Mouse (Mus musculus) lung, postnatal 4 days (tissue): ENCODE data around the gene Tnxb.
"Not testable (repeated sequence)": the region's sequence is repeated elsewhere in the genome, so short reads cannot be mapped to it uniquely, and the experiment has no call there.

Experiments used
- DNase-seq, 2 experiments: peaks; one replicate each; pipeline ENCODE4 v3.0.0; 2021

The Tnxb gene

DNA sequence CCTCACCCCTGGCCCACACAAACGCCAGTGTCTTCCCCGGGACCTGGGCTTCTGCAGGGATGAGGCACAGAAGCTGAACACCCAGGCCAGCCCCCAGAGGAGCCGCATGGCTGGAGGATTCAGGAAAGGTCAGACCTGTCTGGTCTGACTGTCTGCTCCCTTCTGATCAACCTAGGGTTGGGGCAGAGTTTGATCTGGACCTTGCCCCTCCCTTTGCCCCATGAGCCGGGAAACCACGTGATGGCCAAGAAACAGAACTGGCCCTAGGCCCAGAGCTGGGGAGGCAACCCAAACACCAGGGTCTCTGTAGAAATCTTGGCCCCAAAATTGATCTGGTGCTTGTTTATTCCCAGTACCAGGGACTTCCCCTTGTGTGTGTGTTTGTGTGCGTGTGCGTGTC, 73.4 kb downstream of the Tnxb start, which contains the start of gene C4b:
C4b (minus strand) TSS at position 164 of the 400 bp plus-strand sequence.
- peak in 1 of 2 experiments; percentile 35 for DNase-seq

DNA sequence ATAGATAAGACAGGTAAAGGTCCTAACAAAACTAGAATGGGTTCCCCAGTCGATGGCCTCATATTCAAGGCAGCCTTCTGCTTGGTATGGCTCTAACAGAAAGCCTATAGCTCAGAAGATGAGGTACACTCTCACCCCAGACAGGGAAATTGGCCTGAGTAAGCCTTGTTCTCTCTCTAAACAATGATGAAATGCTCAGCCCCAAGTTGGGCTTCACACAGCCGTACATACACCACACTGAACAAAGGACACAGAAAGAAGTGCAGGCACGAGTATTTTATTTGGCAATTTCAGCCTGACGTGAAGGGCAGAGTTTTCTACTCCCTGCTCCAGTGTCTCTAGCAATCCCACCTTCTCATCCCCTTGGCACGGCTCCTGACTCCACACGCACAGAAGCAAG, 73.9 kb downstream of the Tnxb start:
- DNase-seq: no peak

DNA sequence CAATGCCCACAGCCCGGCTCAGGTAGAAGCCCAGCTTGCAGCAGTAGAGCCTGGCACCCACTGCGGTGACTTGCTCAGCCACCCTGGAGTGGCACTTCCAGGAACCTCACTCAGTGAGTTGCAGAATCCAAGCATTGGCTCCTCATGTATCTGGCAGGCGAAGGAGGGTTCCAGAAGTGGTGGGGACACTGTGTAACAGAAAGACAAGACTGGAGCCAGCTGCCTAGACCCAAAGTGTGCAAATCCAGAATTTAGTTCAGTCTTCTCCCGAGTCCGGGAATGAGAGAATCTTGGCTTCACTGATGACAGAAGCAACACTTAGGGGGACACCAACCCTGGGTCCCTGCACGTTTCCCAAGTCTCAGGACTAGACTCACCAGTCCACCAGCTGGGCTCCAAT, 74.3 kb downstream of the Tnxb start:
- DNase-seq: not testable (repeated sequence)

DNA sequence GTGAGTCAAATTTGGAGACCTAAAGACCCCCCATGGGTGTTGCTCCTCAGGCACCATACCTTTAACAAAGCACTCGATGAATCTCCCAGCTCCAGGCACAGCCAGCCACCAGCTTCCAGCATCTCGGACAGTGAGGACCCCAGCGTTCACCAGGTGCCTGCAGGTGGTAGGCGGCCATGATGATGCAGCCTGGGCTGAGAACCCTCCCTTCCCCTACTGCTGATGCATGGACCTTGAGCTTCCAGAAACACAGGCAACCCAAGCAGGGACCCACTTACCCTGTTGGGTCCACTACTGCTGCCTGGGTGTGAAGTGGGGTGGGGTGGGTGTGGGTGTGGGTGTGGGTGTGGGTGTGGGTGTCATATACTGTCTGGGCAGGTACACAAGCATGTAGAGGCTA, 74.8 kb downstream of the Tnxb start:
- not testable (repeated sequence) for DNase-seq

DNA sequence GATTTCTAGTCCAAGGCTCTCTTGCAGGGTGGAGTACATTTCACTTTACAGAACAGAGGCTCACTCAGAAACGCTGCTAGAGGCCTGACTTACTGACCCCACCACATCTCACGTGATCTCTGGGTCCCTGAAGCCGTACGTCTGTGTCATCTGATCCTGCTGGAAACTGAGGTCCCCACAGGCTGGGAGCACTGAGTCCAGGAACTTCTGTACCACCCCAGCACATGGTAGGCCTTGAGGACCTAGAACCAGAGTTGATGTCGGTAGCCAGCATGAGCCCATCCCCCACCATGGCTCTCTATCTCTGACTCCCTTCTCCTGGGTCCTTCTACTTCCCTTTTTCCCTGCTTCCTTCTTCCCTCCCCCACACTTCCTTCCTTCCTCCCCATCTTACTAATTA, 76.2 kb downstream of the Tnxb start:
- no peak for DNase-seq

DNA sequence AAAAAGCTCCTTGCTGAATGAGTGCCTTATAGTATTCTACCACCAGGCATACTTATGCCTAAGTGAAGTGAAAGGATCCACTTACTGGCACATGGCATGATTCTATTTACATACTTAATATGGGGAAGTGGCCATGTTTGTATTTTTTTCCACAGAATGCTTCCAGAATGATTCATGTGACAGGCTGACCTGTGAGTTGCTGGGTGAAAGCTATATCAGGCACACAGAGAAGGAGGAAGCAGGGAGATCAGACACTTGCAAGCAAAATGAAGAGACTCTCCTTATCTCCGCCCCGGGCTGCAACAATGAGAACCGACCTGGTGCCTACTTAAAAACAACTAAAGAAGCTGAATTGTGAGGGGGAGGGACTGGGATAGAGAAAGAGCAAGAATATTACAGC, 91.1 kb downstream of the Tnxb start:
- no peak for DNase-seq
